Mouse (Mus musculus) bone marrow, adult 2 months (tissue): ENCODE measurements at regions not wholly inside any gene's neighbourhood (a gene's known extent, or its start where the extent isn't known, plus 50 kb on each side); places are given as distances from the start of the nearest gene placed in this dataset.

Source experiments
- CTCF ChIP-seq: fragments of 200-500 bp; IDR thresholded peaks from 2 replicates; pipeline ENCODE4 v1.5.1; 2011; ENCODE audit warnings: low read length, control low read depth; ENCODE audit not compliant: control insufficient read depth, insufficient read depth
- POLR2A ChIP-seq: fragments of 200-500 bp; IDR thresholded peaks from 2 replicates; pipeline ENCODE4 v1.6.1; 2011; ENCODE audit warnings: low read depth, mild to moderate bottlenecking, control low read depth, low read length, borderline replicate concordance; ENCODE audit not compliant: control insufficient read depth

GRCm38 (mm10) chr10:98618736-98619525 is 295.3 kb upstream of the Atp2b1 start:
- TF ChIP-seq POLR2A (no peak), CTCF (no peak)
